Mouse (Mus musculus) embryonic fibroblast, embryonic 13.5 days (primary cell): ENCODE measurements around the gene Slk. TPM values are rescaled to one million over a fixed set of nuclear protein-coding genes. Genes with fewer than 3 reads are reported as not detected.

Source experiments
- H3K27ac ChIP-seq: 2 replicates; pipeline ENCODE4 v1.5.1; 2012; ENCODE audit warnings: low read length, control low read depth, inconsistent platforms; ENCODE audit not compliant: insufficient read depth
- H3K4me1 ChIP-seq: 2 replicates; pipeline ENCODE4 v1.6.1; 2011; ENCODE audit warnings: low read length; ENCODE audit not compliant: control insufficient read depth, insufficient read depth
- H3K4me3 ChIP-seq: 2 replicates; pipeline ENCODE4 v1.5.1; 2011; ENCODE audit warnings: mild to moderate bottlenecking, control low read depth, low read length; ENCODE audit not compliant: insufficient read depth
- CTCF ChIP-seq: IDR thresholded peaks from 2 replicates; pipeline ENCODE4 v1.5.1; 2011; ENCODE audit warnings: mild to moderate bottlenecking, control low read depth, low read length, moderate library complexity, borderline replicate concordance; ENCODE audit not compliant: insufficient read depth
- POLR2A ChIP-seq: IDR thresholded peaks from 2 replicates; pipeline ENCODE4 v1.6.1; 2011; ENCODE audit warnings: low read depth, mild to moderate bottlenecking, control low read depth, low read length, moderate library complexity
- polyA plus RNA-seq: library from polyadenylated mRNA; stranded (reverse); fragments of >200 nt; gene quantifications from 2 replicates; pipeline ENCODE4 v1.2.4, GENCODE M21; 2011; ENCODE audit warnings: low read depth; ENCODE audit not compliant: missing spikeins, insufficient read length

The Slk gene
- polyA plus RNA-seq, 1 experiment: 65.6 TPM

DNA sequence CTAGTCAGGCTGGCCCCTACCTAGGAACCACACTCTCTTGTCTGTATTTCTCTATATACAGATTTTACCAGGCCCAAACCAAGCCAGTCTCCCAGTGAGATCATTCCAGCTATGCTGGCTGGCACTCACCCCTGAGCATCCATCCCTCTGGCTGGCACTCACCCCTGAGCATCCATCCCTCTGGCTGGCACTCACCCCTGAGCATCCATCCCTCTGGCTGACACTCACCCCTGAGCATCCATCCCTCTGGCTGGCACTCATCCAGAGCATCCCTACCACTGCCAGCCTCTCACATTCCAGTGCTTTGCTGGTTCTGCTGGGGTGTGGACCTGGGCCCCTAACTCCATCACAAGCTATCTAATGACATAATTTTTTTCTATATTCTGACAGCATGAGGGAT, 34.0 kb upstream of the Slk start:
- no peak overlapping the region for H3K27ac ChIP-seq
- H3K4me3 ChIP-seq: no peak overlapping the region
- H3K4me1 ChIP-seq: peaks cover 5% of the 10 kb centered on the region; the same call in 1 of the 2 replicates
- TF ChIP-seq CTCF: no peak
- no peak for TF ChIP-seq POLR2A

GRCm38 (mm10) chr19:47548432-47549076, 30.9 kb upstream of the Slk start:
- H3K4me1 ChIP-seq: peaks cover 5% of the 10 kb centered on the region; the same call in 1 of the 2 replicates
- H3K27ac ChIP-seq: 0 out of 2 replicates have a peak overlapping the region, but pooled peaks have one; percentile 6
- no peak overlapping the region for H3K4me3 ChIP-seq
- TF ChIP-seq POLR2A (no peak), CTCF (no peak)

- H3K4me3 ChIP-seq: no peak overlapping the region
- H3K4me1 ChIP-seq: peaks cover 5% of the 10 kb centered on the region; the same call in 1 of the 2 replicates
- TF ChIP-seq CTCF: no peak
- no peak for TF ChIP-seq POLR2A
- 0 out of 2 replicates have a peak overlapping the region, but pooled peaks have one; percentile 6 for H3K27ac ChIP-seq
These were observed 30.3 kb upstream of the Slk start for GRCm38 (mm10) chr19:47549174-47549573.

DNA sequence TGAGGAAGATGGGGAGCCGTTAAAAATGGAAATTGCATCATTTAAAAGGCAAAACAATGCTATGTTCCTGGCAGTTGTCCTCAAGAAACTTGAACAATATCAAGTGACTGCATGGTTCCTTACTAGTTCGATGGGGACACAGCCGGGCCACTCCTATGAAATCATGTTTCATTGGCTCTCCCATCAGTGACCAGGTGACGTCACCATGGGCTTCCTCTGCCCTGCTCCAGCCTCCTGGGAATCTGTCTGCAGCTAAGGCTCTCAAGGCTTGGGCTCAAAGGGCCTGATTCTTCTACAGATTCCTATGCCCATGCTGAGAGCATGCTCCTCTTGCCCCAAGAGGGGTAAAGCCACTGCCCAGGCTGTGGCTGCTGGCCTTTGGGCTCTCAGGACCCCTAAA, 29.9 kb upstream of the Slk start:
- no peak overlapping the region for H3K27ac ChIP-seq
- H3K4me3 ChIP-seq: no peak overlapping the region
- TF ChIP-seq CTCF (no peak), POLR2A (no peak)
- peaks cover 5% of the 10 kb centered on the region; the same call in 1 of the 2 replicates for H3K4me1 ChIP-seq

DNA sequence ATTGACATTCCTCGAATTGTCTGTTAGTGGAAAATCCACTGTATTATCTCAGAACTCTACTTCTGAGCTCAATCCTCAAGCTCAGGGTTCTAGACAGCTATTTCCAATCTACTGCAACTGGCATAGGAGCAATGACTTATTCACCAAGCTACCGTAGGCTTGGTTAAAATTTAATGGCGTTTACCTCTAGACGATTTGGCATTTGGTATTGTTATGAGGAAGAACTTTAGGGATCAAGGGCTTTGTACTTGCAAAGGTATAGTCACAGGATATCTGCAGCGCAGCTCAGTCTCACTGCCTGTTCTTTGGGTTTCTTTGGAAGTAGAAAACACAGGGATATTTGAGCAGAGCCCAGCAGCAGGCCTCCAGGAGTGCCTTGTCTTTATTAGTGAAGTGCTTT, 20.3 kb upstream of the Slk start:
- Histone ChIP-seq H3K4me1 (peaks cover 3% of the 10 kb centered on the region; the same call in 1 of the 2 replicates), H3K27ac (no peak overlapping the region), H3K4me3 (no peak overlapping the region)
- TF ChIP-seq CTCF (no peak), POLR2A (no peak)

- TF ChIP-seq CTCF: no peak
- TF ChIP-seq POLR2A: no peak
- no peak overlapping the region for H3K27ac ChIP-seq
- H3K4me1 ChIP-seq: peaks cover 3% of the 10 kb centered on the region; the same call in 1 of the 2 replicates
- no peak overlapping the region for H3K4me3 ChIP-seq
These were observed 19.5 kb upstream of the Slk start for GRCm38 (mm10) chr19:47559751-47560512.

DNA sequence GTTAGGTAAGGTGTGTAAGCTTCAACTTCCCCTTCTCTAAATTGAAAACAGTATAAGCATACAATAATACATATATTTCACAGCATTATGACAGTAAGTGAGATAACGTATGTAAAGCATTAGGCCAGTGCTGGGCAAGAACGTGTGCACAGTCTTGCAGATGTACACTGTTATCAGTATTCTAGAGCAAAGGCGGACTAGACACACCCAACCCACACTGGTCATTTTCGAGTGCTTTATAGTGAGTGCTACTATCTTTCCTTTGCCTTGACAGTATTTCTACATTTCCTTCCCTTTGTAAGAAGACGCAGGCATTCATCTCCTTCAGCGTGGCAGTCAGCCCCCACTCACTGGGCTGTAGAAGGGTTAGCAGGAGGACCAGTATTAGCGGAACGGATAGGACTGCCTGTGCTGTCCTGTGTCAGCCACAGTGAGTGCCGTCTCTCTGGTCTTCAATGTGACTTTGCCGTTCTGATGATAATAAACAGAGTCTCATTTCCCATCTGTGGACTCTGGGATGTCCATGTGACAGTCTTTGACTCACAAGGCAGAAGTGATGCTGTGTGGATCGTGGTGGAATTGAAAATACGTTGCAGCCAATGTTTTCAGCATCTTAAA, 18.8 kb upstream of the Slk start:
- H3K4me3 ChIP-seq: no peak overlapping the region
- no peak overlapping the region for H3K27ac ChIP-seq
- TF ChIP-seq CTCF (no peak), POLR2A (no peak)
- peaks cover 3% of the 10 kb centered on the region; the same call in 1 of the 2 replicates for H3K4me1 ChIP-seq

GRCm38 (mm10) chr19:47561996-47562441, 17.5 kb upstream of the Slk start:
- H3K4me1 ChIP-seq: peaks cover 3% of the 10 kb centered on the region; the same call in 1 of the 2 replicates
- H3K27ac ChIP-seq: no peak overlapping the region
- TF ChIP-seq CTCF (no peak), POLR2A (no peak)
- no peak overlapping the region for H3K4me3 ChIP-seq

GRCm38 (mm10) chr19:47563715-47564114, 15.8 kb upstream of the Slk start:
- Histone ChIP-seq H3K4me3 (no peak overlapping the region), H3K27ac (no peak overlapping the region), H3K4me1 (peaks cover 3% of the 10 kb centered on the region; the same call in 1 of the 2 replicates)
- TF ChIP-seq CTCF (no peak), POLR2A (no peak)
